Mouse (Mus musculus): Measurements from ENCODE around the gene Tatdn2. TPM values are rescaled to one million over a fixed set of nuclear protein-coding genes. Genes with fewer than 3 reads are reported as not detected.
"Not testable (repeated sequence)": the region's sequence is repeated elsewhere in the genome, so short reads cannot be mapped to it uniquely, and the experiment has no call there.

Gene Tatdn2
- total and polyA plus RNA-seq, 3 experiments = 17.3 to 71.9 (median 66.7) TPM

DNA sequence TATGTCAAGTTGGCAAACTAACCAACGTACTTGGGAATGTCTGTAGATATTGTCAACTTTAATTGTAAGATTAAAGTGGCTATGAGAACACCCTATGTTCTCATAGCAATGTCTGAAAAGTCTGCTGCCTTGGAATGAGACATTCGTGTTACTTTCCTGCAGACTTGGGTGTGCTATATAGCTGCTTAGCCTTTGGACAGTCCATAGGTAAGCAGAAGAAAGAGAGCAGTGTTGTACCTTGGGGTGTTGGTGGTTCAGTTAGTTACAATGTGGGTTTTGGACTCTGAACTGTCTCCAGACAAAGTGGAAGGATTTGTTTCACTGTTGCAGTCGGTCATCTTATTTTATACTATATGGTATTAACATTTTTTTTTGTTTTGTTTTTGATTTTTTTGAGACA, 15.9 kb downstream of the Tatdn2 start:
- Histone ChIP-seq H3K9ac (ENCODE audit: low read depth, low read length) (no peak overlapping the region), H3K4me1 (ENCODE audit: control insufficient read depth, insufficient read depth, low read length) (no peaks in the 10 kb centered on the region), H3K79me2 (replicated peaks; ENCODE audit: control insufficient read depth, insufficient read depth, low read length) (no peaks in the 10 kb centered on the region), H3K36me3 (ENCODE audit: control insufficient read depth, insufficient read depth, low read length) (no peaks in the 10 kb centered on the region; the same call in 1 of the 2 replicates), H3K4me3 (no peak overlapping the region), H3K27me3 (ENCODE audit: control insufficient read depth, insufficient read depth, low read length) (no peaks in the 10 kb centered on the region), H3K27ac (no peak overlapping the region)
- intact Hi-C loops (cut with DNase I) = no loop called here
- TF ChIP-seq EP300 (IDR thresholded peaks at IDR 0.05; ENCODE audit: insufficient read depth, low read depth, low read length) (no peak), POLR2A (IDR thresholded peaks at IDR 0.05; ENCODE audit: insufficient read depth, low read depth, low read length) (no peak), CTCF (IDR thresholded peaks at IDR 0.05) (no peak)
- WGBS = 95% methylated on average over 3 of the region's 3 CpGs
- DNase-seq = no peak

- WGBS = 89% methylated on average over 5 of the region's 5 CpGs
- H3K79me2 ChIP-seq (replicated peaks; ENCODE audit: control insufficient read depth, insufficient read depth, low read length); H3K27me3 ChIP-seq (ENCODE audit: control insufficient read depth, insufficient read depth, low read length); DNase-seq; H3K36me3 ChIP-seq (ENCODE audit: control insufficient read depth, insufficient read depth, low read length); H3K27ac ChIP-seq; H3K4me1 ChIP-seq (ENCODE audit: control insufficient read depth, insufficient read depth, low read length); H3K4me3 ChIP-seq; intact Hi-C loops (cut with DNase I); H3K9ac ChIP-seq (ENCODE audit: low read depth, low read length): not testable (repeated sequence)
These were observed 16.5 kb downstream of the Tatdn2 start for GRCm38 (mm10) chr6:113713389-113713788.

DNA sequence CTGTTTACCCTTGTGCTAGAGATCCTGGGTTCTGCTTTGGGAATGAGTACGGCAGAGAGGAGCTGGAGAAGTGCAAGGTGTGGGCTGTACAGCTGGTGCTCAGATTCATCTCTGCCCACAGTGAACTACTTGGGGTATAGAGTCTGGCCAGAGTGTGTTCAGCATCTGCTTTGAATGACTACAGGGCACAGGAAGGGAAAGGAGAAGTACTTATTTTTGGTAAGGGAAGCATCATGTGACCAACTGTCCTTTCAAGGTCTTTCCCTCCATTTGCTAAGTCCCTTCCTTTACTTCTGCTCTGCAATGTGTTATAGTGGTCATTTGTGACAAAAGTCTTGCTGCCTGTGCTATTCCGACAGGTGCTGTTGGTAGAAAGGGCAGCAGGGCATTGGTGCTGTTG, 17.4 kb downstream of the Tatdn2 start:
- Histone ChIP-seq H3K27ac (no peak overlapping the region), H3K79me2 (replicated peaks; ENCODE audit: control insufficient read depth, insufficient read depth, low read length) (no peaks in the 10 kb centered on the region), H3K36me3 (ENCODE audit: control insufficient read depth, insufficient read depth, low read length) (no peaks in the 10 kb centered on the region; the same call in 1 of the 2 replicates), H3K4me1 (ENCODE audit: control insufficient read depth, insufficient read depth, low read length) (no peaks in the 10 kb centered on the region), H3K4me3 (no peak overlapping the region), H3K27me3 (ENCODE audit: control insufficient read depth, insufficient read depth, low read length) (no peaks in the 10 kb centered on the region), H3K9ac (ENCODE audit: low read depth, low read length) (no peak overlapping the region)
- WGBS = 88% methylated on average over 2 of the region's 2 CpGs
- no peak for DNase-seq
- TF ChIP-seq POLR2A (IDR thresholded peaks at IDR 0.05; ENCODE audit: insufficient read depth, low read depth, low read length) (no peak), CTCF (IDR thresholded peaks at IDR 0.05) (no peak), EP300 (IDR thresholded peaks at IDR 0.05; ENCODE audit: insufficient read depth, low read depth, low read length) (no peak)
- intact Hi-C loops (cut with DNase I) = no loop called here

DNA sequence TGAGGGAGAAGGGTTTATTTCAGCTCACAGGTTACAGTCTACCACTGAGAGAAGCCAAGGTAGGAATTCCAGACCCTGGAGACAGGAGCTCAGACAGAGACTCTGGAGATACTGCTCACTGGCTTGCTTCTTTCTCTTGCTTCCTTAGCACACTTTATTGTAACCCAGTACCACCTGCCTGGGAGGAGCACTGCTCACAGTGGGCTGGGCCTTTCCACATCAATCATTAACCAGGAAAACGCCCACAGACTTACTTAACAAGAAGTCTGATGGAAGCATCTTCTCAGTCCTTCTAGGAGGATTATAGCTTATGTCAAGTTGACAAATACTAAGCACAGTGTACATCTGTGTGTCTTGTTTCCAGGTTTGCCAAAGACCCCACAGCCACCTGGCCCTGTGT, 17.9 kb downstream of the Tatdn2 start:
- WGBS = 76% methylated on average over 1 of the region's 1 CpGs
- H3K36me3 ChIP-seq (ENCODE audit: control insufficient read depth, insufficient read depth, low read length) = no peaks in the 10 kb centered on the region; the same call in 1 of the 2 replicates

DNA sequence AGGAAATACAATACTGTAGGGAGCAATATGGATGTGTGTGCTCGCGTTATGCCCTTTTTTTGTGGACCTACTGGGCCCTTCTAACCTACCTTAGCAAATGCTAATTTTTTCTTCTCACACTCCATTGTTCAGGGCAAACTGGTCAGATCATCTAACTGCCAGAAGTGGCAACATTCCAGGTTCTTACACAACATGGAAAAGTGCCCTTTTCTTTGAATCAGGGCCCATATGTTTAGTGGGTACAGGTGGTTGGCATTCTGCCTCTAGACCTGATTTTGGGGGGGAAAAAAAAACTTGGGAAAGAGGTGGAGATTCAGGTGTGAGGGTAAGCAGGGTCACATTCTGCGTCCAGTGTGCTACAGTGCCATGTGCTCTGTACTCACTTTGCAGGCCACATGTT, 20.7 kb downstream of the Tatdn2 start:
- intact Hi-C loops (cut with DNase I) = no loop called here
- WGBS = 90% methylated on average over 3 of the region's 3 CpGs
- Histone ChIP-seq H3K9ac (ENCODE audit: low read depth, low read length) (no peak overlapping the region), H3K79me2 (replicated peaks; ENCODE audit: control insufficient read depth, insufficient read depth, low read length) (no peaks in the 10 kb centered on the region), H3K4me1 (ENCODE audit: control insufficient read depth, insufficient read depth, low read length) (no peaks in the 10 kb centered on the region), H3K27ac (no peak overlapping the region), H3K27me3 (ENCODE audit: control insufficient read depth, insufficient read depth, low read length) (no peaks in the 10 kb centered on the region), H3K36me3 (ENCODE audit: control insufficient read depth, insufficient read depth, low read length) (no peaks in the 10 kb centered on the region; the same call in 1 of the 2 replicates), H3K4me3 (no peak overlapping the region)
- TF ChIP-seq EP300 (IDR thresholded peaks at IDR 0.05; ENCODE audit: insufficient read depth, low read depth, low read length) = no peak
- TF ChIP-seq CTCF (IDR thresholded peaks at IDR 0.05) = no peak
- TF ChIP-seq POLR2A (IDR thresholded peaks at IDR 0.05; ENCODE audit: insufficient read depth, low read depth, low read length) = no peak
- DNase-seq = no peak

More for the DNA sequence above, 17.9 kb downstream of the Tatdn2 start:
- Histone ChIP-seq H3K27ac (no peak overlapping the region), H3K79me2 (replicated peaks; ENCODE audit: control insufficient read depth, insufficient read depth, low read length) (no peaks in the 10 kb centered on the region), H3K27me3 (ENCODE audit: control insufficient read depth, insufficient read depth, low read length) (no peaks in the 10 kb centered on the region), H3K9ac (ENCODE audit: low read depth, low read length) (no peak overlapping the region), H3K4me1 (ENCODE audit: control insufficient read depth, insufficient read depth, low read length) (no peaks in the 10 kb centered on the region), H3K4me3 (no peak overlapping the region)
- intact Hi-C loops (cut with DNase I) = no loop called here
- TF ChIP-seq CTCF (IDR thresholded peaks at IDR 0.05) (no peak), EP300 (IDR thresholded peaks at IDR 0.05; ENCODE audit: insufficient read depth, low read depth, low read length) (no peak), POLR2A (IDR thresholded peaks at IDR 0.05; ENCODE audit: insufficient read depth, low read depth, low read length) (no peak)
- no peak for DNase-seq

DNA sequence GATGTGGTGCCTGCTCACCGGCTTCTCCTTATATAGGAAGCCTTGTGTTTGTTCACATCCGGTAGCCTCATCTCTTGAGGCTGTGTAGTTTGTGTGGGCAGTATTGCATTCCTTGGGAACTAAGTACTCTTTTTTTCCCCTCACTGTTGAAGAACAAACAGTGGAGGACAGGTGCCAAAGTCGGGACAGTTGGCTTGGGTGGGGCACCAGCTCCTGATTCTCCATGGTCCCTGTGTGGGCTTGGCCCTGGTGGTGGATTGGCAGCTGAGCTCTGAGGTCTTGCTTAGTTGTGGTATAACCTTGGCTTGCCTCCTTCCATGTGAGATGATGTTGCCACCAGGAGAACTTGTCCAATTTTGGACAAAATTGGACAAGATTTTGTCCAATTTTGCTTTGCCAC, 23.0 kb downstream of the Tatdn2 start, which contains the start of gene Ghrl:
Ghrl (minus strand) TSS at position 3 of the 400 bp plus-strand sequence.
- no peaks in the 10 kb centered on the region for H3K4me1 ChIP-seq (ENCODE audit: control insufficient read depth, insufficient read depth, low read length)
- TF ChIP-seq POLR2A (IDR thresholded peaks at IDR 0.05; ENCODE audit: insufficient read depth, low read depth, low read length) (no peak), EP300 (IDR thresholded peaks at IDR 0.05; ENCODE audit: insufficient read depth, low read depth, low read length) (no peak), CTCF (IDR thresholded peaks at IDR 0.05) (no peak)
- no peak for DNase-seq
- no peak within 1 kb of the TSS for H3K4me3 ChIP-seq
- H3K27ac ChIP-seq = no peak within 1 kb of the TSS
- no peaks in the 10 kb centered on the region for H3K36me3 ChIP-seq (ENCODE audit: control insufficient read depth, insufficient read depth, low read length)
- no peaks in the 10 kb centered on the region for H3K27me3 ChIP-seq (ENCODE audit: control insufficient read depth, insufficient read depth, low read length)
- intact Hi-C loops (cut with DNase I) = no loop called here
- H3K9ac ChIP-seq (ENCODE audit: low read depth, low read length) = no peak within 1 kb of the TSS
- 83% methylated on average over 3 of the region's 3 CpGs for WGBS
- H3K79me2 ChIP-seq (replicated peaks; ENCODE audit: control insufficient read depth, insufficient read depth, low read length) = no peaks in the 10 kb centered on the region
